Mouse (Mus musculus) C3H10T1/2 (cell line): Measurements from ENCODE around the gene Ercc4. TPM values are rescaled to one million over a fixed set of nuclear protein-coding genes. Genes with fewer than 3 reads are reported as not detected.

Source experiments
- polyA plus RNA-seq, 2 experiments: library from polyadenylated mRNA; unstranded; fragments of >200 nt; fragmentation: generic; extraction: Trizol; gene quantifications; one replicate each; pipeline ENCODE4 v1.2.1; 2012; ENCODE audit warnings: missing spikeins in 2 of 2

Gene Ercc4
- 1 to 10 TPM; 2.6 to 8.2 TPM for polyA plus RNA-seq

DNA sequence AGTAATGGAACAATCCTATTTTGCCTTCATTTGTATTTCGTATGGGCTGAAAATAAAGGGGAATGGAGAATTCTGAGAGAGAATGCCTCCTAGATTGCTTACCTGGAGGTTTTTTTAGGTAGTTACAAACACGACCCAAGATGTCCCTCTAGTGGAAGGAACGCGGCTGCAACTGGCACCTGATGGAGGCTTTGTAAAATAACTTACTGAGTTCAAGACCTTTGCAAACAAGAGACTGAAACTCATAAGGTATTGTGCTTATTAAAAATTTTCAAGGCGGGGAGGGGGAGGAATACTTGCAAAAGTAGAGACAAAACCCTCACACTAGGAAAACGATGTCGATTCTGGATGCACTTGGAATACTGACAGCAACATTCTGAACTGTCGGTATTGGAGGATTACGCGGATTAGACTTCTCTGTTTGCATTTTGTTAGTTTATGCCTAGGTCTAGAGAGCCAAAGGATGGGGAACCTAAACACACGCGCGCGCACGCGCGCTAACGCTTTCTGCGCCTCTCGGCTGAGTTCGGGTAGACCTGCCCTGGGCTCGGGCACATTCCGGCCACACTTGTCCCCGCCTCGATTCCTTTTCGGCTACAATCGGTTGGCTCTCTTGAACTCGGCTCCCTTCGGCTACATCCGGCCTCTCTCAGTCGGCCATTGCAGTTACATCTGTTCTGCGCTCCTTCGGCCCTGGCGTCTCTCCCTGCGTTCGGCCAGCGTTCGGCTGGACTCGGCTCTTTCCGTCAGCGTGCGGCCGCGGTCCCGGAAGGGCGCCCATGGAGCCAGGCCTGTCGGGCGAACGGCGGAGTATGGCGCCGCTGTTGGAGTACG lies at the start of gene Ercc4:
TSS of gene Ercc4 (plus strand) at position 529 of the 834 bp plus-strand sequence.

Other genes starting within 250 kb of the Ercc4 start
- 1 to 10 TPM; 1.0 to 5.3 TPM for gene Mrtfb, start 146.8 kb downstream of the Ercc4 start, polyA plus RNA-seq